7 mouse cellular contexts compared by ENCODE assay signal in genomic region chr12:69362388-69362787, GRCm38 (mm10). TPM values are rescaled to one million over a fixed set of nuclear protein-coding genes. Genes with fewer than 3 reads are reported as not detected.
DNase-seq lines count a peak whose midpoint lies in the region; ATAC-seq and TF ChIP-seq lines count a peak whose summit lies in the region.

No protein-coding gene starts in this region.

- no peak for TF ChIP-seq CTCF in thymus, adult 2 months (IDR thresholded peaks at IDR 0.05; ENCODE audit: borderline replicate concordance, control insufficient read depth, extremely low read depth, insufficient read depth, low read length, poor library complexity)

- H3K9me3 ChIP-seq in limb, embryonic 15.5 days, result no peaks in the 10 kb centered on the region

- no peak for TF ChIP-seq POLR2A in thymus, adult 2 months (IDR thresholded peaks at IDR 0.05; ENCODE audit: control insufficient read depth, extremely low read depth, insufficient read depth, low read length, poor library complexity)

- H3K4me1 ChIP-seq in thymus, adult 2 months (replicated peaks; ENCODE audit: control insufficient read depth, insufficient read depth, low read length), result peaks cover 5% of the 10 kb centered on the region; the same call in 1 of the 2 replicates
- H3K4me1 ChIP-seq in limb, embryonic 15.5 days, result peaks cover 15% of the 10 kb centered on the region

- WGBS in thymus, adult 2 months, result 48% methylated on average over 4 of the region's 4 CpGs
- WGBS in limb, embryonic 15.5 days, result 54% methylated on average over 4 of the region's 4 CpGs

- H3K27ac ChIP-seq in thymus, adult 2 months (ENCODE audit: control insufficient read depth, insufficient read depth, low read length), result peak overlapping the region; percentile 53
- H3K27ac ChIP-seq in limb, embryonic 15.5 days, result peak overlapping the region; percentile 96; the same call in 1 of the 2 replicates

- H3K4me3 ChIP-seq in thymus, adult 2 months (ENCODE audit: control insufficient read depth, insufficient read depth, low read length), result no peak overlapping the region
- H3K4me3 ChIP-seq in limb, embryonic 15.5 days, result no peak overlapping the region; the same call in 1 of the 2 replicates

- H3K36me3 ChIP-seq in thymus, adult 2 months (ENCODE audit: control insufficient read depth, insufficient read depth, low read length), result no peaks in the 10 kb centered on the region
- H3K36me3 ChIP-seq in limb, embryonic 15.5 days, result no peaks in the 10 kb centered on the region

- H3K4me2 ChIP-seq in limb, embryonic 15.5 days, result peak overlapping the region; percentile 69; the same call in 1 of the 2 replicates

- DNase-seq in thymus, adult 2 months, result no peak
- DNase-seq in thymus, adult 18-20 months, result no peak
- DNase-seq in adrenal gland, postnatal 4 days (ENCODE audit: low spot score in 2 of 2), result no peak
- no peak for DNase-seq in layer of hippocampus, postnatal 10 days (ENCODE audit: low spot score in 2 of 2)

- H3K9ac ChIP-seq in limb, embryonic 15.5 days, result no peak overlapping the region

- H3K27me3 ChIP-seq in thymus, adult 2 months (ENCODE audit: control insufficient read depth, insufficient read depth, low read length), result no peaks in the 10 kb centered on the region
- H3K27me3 ChIP-seq in limb, embryonic 15.5 days, result no peaks in the 10 kb centered on the region

- 0 out of 2 replicates have a peak, but pooled peaks have one; percentile 5 for ATAC-seq in erythroid progenitor cell, adult 5-6 weeks (replicated peaks; ENCODE audit: low FRiP score, poor library complexity, severe bottlenecking)
- no peak for ATAC-seq in limb, embryonic 15.5 days (ENCODE audit: insufficient number of reproducible peaks, low FRiP score, low TSS enrichment, low read depth)
- ATAC-seq in activated CD4-positive, CD25-positive, alpha-beta regulatory T cell, adult 4 months, result no peak

RNA-seq across cellular contexts. Expression of gene Nemf, which starts 5.4 kb away (rescaled TPM):
- polyA plus RNA-seq in thymus, adult 2 months (2012; rRNA removed), result 7.3 and 8.5 TPM in 2 replicates
- 56.6 and 57.3 TPM in 2 replicates for total RNA-seq in erythroid progenitor cell, adult 5-6 weeks (2015; ENCODE audit: low replicate concordance)
- 66.1 and 79.0 TPM in 2 replicates for total RNA-seq in erythroid progenitor cell, adult 5-6 weeks (2017; ENCODE audit: low replicate concordance)
- polyA plus RNA-seq in limb, embryonic 15.5 days (2015; fragmentation: Nextera tagmentation; extraction: Ambion mirVana), result 84.7 and 88.7 TPM in 2 replicates
- 10 to 100 TPM; 45.4 to 49.9 TPM for total RNA-seq in adrenal gland, postnatal 4 days (2021)
- 100 to 1,000 TPM; 138 to 148 TPM for polyA plus RNA-seq in activated CD4-positive, CD25-positive, alpha-beta regulatory T cell, adult 4 months (2017; shearing (Covaris generic))
- total RNA-seq in layer of hippocampus, postnatal 10 days (2021), result 10 to 100 TPM; 44.7 to 52.6 TPM

RNA-seq across cellular contexts. Expression of gene Arf6, which starts 9.6 kb away (rescaled TPM):
- polyA plus RNA-seq in thymus, adult 2 months (2012; rRNA removed), result 226 and 341 TPM in 2 replicates
- 59.5 and 60.8 TPM in 2 replicates for total RNA-seq in erythroid progenitor cell, adult 5-6 weeks (2015; ENCODE audit: low replicate concordance)
- total RNA-seq in erythroid progenitor cell, adult 5-6 weeks (2017; ENCODE audit: low replicate concordance), result 93.7 and 94.4 TPM in 2 replicates
- polyA plus RNA-seq in limb, embryonic 15.5 days (2015; fragmentation: Nextera tagmentation; extraction: Ambion mirVana), result 59.8 and 73.7 TPM in 2 replicates
- 100 to 1,000 TPM; 100 to 105 TPM for total RNA-seq in adrenal gland, postnatal 4 days (2021)
- 10 to 100 TPM; 35.2 to 74.5 TPM for polyA plus RNA-seq in activated CD4-positive, CD25-positive, alpha-beta regulatory T cell, adult 4 months (2017; shearing (Covaris generic))
- 10 to 100 TPM; 64.8 to 69.0 TPM for total RNA-seq in layer of hippocampus, postnatal 10 days (2021)

RNA-seq across cellular contexts. Expression of gene Gm9887, which starts 9.9 kb away (rescaled TPM):
- polyA plus RNA-seq in thymus, adult 2 months (2012; rRNA removed), result 1.1 and 2.8 TPM in 2 replicates
- not detected in 2 replicates for total RNA-seq in erythroid progenitor cell, adult 5-6 weeks (2015; ENCODE audit: low replicate concordance)
- total RNA-seq in erythroid progenitor cell, adult 5-6 weeks (2017; ENCODE audit: low replicate concordance), result not detected in 2 replicates
- polyA plus RNA-seq in limb, embryonic 15.5 days (2015; fragmentation: Nextera tagmentation; extraction: Ambion mirVana), result 1.8 and 2.4 TPM in 2 replicates
- total RNA-seq in adrenal gland, postnatal 4 days (2021), result 1 to 10 TPM; 1.1 to 1.2 TPM
- polyA plus RNA-seq in activated CD4-positive, CD25-positive, alpha-beta regulatory T cell, adult 4 months (2017; shearing (Covaris generic)), result not detected
- total RNA-seq in layer of hippocampus, postnatal 10 days (2021), result 1 to 10 TPM; 1.2 to 1.5 TPM
